Mouse (Mus musculus): ENCODE measurements around the gene Enox1. TPM values are rescaled to one million over a fixed set of nuclear protein-coding genes. Genes with fewer than 3 reads are reported as not detected.
A peak's percentile ranks its signal among the peaks of the same experiment; 100 is the strongest.

Enox1 gene
- total and polyA plus RNA-seq, 2 experiments from 2014 or later, result 29.1 to 42.7 TPM

DNA sequence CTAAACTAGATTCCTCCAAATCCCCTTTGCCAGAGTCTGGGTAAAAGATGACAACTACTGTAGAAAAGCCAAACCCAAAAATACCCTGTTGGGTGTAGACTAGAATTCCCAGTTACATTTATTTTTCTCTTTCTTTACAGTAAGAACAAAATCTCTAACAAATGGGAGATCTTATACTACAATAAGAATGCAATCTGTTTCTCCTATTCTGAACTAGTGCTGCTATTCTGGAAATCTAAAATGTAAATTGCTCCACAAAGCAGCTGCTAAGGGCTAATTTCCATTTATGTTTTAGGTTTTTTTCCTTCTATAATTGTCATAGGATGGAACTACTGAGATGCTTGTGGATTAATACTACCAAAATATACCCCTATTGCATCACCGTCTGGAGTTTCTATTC, 8.9 kb upstream of the Enox1 start:
- no peak for DNase-seq (ENCODE audit: low spot score)
- H3K4me3 ChIP-seq (ENCODE audit: low read length), result no peak overlapping the region
- H3K4me2 ChIP-seq (ENCODE audit: low read depth, low read length), result no peak overlapping the region
- no peak overlapping the region for H3K27ac ChIP-seq
- no peaks in the 10 kb centered on the region for H3K4me1 ChIP-seq (ENCODE audit: insufficient read depth, low read length)
- WGBS, result 94% methylated on average over 1 of the region's 1 CpGs
- no peak for ATAC-seq
- no peak for TF ChIP-seq CTCF (IDR thresholded peaks at IDR 0.05; ENCODE audit: low read depth)
- no peaks in the 10 kb centered on the region for H3K9me3 ChIP-seq (ENCODE audit: low read length)
- H3K36me3 ChIP-seq (ENCODE audit: insufficient read depth, low read length), result no peaks in the 10 kb centered on the region
- H3K27me3 ChIP-seq (ENCODE audit: insufficient read depth, low read length), result no peaks in the 10 kb centered on the region
- H3K9ac ChIP-seq (replicated peaks; ENCODE audit: low read length), result no peak overlapping the region

DNA sequence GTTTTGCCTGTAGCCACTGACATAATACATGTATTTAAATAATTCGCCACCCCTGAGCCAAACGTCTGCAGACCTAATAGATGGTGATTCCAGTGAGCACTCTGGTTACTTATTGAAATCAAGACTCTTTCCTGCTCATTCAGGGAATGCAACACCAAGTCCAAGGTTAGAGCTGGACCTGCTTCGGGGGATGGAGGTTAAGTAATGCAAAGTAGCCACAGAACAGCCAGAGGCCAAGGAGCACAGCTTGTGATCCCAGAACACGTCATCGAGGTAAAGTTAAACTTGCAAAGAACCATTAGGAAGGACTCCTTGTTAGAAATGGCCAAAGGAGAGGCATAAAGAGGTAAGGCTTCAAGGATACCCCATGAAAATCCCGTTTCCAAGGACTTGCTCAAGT, 6.0 kb upstream of the Enox1 start:
- TF ChIP-seq CTCF (IDR thresholded peaks at IDR 0.05; ENCODE audit: low read depth), result no peak
- H3K4me3 ChIP-seq (ENCODE audit: low read length), result no peak overlapping the region
- no peak overlapping the region for H3K9ac ChIP-seq (replicated peaks; ENCODE audit: low read length)
- no peak for ATAC-seq
- no peaks in the 10 kb centered on the region for H3K36me3 ChIP-seq (ENCODE audit: insufficient read depth, low read length)
- no peak overlapping the region for H3K4me2 ChIP-seq (ENCODE audit: low read depth, low read length)
- H3K27me3 ChIP-seq (ENCODE audit: insufficient read depth, low read length), result no peaks in the 10 kb centered on the region
- WGBS, result 80% methylated on average over 6 of the region's 6 CpGs
- 0 out of 2 replicates have a peak, but pooled peaks cover 3% of the 10 kb centered on the region for H3K4me1 ChIP-seq (ENCODE audit: insufficient read depth, low read length)
- no peak for DNase-seq (ENCODE audit: low spot score)
- no peaks in the 10 kb centered on the region for H3K9me3 ChIP-seq (ENCODE audit: low read length)
- H3K27ac ChIP-seq, result no peak overlapping the region

DNA sequence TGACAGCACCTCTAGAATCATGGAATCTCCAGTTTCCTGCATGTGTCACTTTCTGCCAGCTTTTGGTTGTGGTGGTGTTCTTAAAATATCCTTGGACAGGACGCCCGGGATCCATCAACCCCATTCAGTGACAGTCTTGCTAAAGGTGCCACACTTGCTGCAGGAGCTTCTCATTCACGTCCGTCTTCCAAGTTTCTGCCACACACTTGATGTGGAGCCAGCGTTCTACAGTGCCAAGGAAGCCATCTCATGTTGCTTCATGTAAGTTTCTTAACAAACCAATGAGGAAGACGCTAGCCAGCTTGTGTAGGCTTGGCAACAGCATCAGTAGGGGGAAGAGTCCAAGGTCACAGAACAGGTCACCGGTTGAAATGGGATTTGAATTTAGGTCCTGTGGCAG, 5.1 kb upstream of the Enox1 start:
- no peak overlapping the region for H3K4me3 ChIP-seq (ENCODE audit: low read length)
- DNase-seq (ENCODE audit: low spot score), result no peak
- H3K9me3 ChIP-seq (ENCODE audit: low read length), result no peaks in the 10 kb centered on the region
- no peak for ATAC-seq
- no peak overlapping the region for H3K4me2 ChIP-seq (ENCODE audit: low read depth, low read length)
- H3K4me1 ChIP-seq (ENCODE audit: insufficient read depth, low read length), result 0 out of 2 replicates have a peak, but pooled peaks cover 9% of the 10 kb centered on the region
- no peaks in the 10 kb centered on the region for H3K27me3 ChIP-seq (ENCODE audit: insufficient read depth, low read length)
- H3K27ac ChIP-seq, result no peak overlapping the region
- H3K36me3 ChIP-seq (ENCODE audit: insufficient read depth, low read length), result no peaks in the 10 kb centered on the region
- H3K9ac ChIP-seq (replicated peaks; ENCODE audit: low read length), result no peak overlapping the region
- 79% methylated on average over 7 of the region's 7 CpGs for WGBS
- TF ChIP-seq CTCF (IDR thresholded peaks at IDR 0.05; ENCODE audit: low read depth), result no peak

DNA sequence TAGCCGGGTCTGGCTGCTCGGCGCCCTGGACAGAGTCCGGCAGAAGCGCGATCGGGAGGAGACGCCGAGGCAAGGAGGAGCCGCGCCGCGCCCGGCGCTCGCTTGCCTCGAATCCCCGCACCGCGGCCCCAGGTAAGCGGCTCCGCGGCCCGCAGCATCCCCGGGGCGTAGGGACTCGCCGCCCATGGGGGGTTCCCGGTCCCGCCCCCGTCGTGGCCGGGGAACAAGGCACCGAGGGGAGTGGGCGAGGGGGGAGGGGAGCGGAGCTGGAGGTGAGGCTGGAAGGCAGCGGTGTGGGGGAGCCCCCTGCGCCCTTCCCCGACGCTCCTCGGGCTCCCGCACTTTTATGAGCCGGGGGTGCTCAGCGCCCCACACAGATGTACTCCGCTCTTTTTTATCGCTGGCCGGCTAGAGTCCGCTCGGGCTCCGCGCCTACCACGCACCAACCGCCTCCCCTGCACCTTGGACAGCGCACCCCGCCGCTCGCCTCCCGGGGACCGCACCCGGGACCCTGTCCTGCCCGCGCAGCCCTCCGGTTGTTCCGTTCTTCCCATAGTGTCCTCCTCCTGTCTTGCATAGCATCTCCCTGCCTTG, 445 bp downstream of the Enox1 start:
- peaks cover 9% of the 10 kb centered on the region; the same call in 1 of the 2 replicates for H3K4me1 ChIP-seq (ENCODE audit: insufficient read depth, low read length)
- H3K4me3 ChIP-seq (ENCODE audit: low read length), result peak overlapping the region; percentile 97
- H3K4me2 ChIP-seq (ENCODE audit: low read depth, low read length), result peak overlapping the region; percentile 88
- H3K9ac ChIP-seq (replicated peaks; ENCODE audit: low read length), result peak overlapping the region; percentile 94
- H3K36me3 ChIP-seq (ENCODE audit: insufficient read depth, low read length), result no peaks in the 10 kb centered on the region
- TF ChIP-seq CTCF (IDR thresholded peaks at IDR 0.05; ENCODE audit: low read depth), result no peak
- peak; percentile 27 for ATAC-seq
- no peaks in the 10 kb centered on the region for H3K9me3 ChIP-seq (ENCODE audit: low read length)
- no peaks in the 10 kb centered on the region for H3K27me3 ChIP-seq (ENCODE audit: insufficient read depth, low read length)
- H3K27ac ChIP-seq, result peak overlapping the region; percentile 89
- DNase-seq (ENCODE audit: low spot score), result peak; percentile 39
- WGBS, result under 1% methylated on average over 41 of the region's 64 CpGs

DNA sequence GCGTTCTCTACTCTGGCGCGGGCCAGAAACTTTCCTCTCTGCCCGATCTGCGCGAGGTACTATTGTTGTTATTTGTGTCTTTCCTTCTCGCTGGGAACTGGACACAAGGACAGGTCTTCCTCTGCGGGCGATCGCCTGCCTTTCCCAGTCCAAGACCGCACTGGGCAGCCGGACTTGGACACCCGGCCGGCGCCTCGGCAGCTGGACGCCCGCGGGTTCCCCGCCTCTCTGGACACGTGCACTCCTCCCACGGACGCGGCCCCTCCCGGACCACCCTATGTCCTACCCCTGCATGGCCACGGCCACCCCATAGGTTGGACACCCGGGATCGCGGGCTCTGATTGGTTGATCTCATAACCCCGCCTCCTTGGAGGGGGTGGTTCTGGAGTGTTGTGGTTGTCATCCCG, 945 bp downstream of the Enox1 start:
- H3K27me3 ChIP-seq (ENCODE audit: insufficient read depth, low read length), result no peaks in the 10 kb centered on the region
- no peak for TF ChIP-seq CTCF (IDR thresholded peaks at IDR 0.05; ENCODE audit: low read depth)
- H3K9me3 ChIP-seq (ENCODE audit: low read length), result no peaks in the 10 kb centered on the region
- peak overlapping the region; percentile 88 for H3K4me2 ChIP-seq (ENCODE audit: low read depth, low read length)
- ATAC-seq (peak; percentile 90), DNase-seq (ENCODE audit: low spot score) (peak; percentile 93)
- no peaks in the 10 kb centered on the region for H3K36me3 ChIP-seq (ENCODE audit: insufficient read depth, low read length)
- peak overlapping the region; percentile 97 for H3K4me3 ChIP-seq (ENCODE audit: low read length)
- H3K27ac ChIP-seq, result peak overlapping the region; percentile 89
- H3K9ac ChIP-seq (replicated peaks; ENCODE audit: low read length), result peak overlapping the region; percentile 94
- peaks cover 9% of the 10 kb centered on the region for H3K4me1 ChIP-seq (ENCODE audit: insufficient read depth, low read length)
- WGBS, result under 1% methylated on average over 31 of the region's 31 CpGs

DNA sequence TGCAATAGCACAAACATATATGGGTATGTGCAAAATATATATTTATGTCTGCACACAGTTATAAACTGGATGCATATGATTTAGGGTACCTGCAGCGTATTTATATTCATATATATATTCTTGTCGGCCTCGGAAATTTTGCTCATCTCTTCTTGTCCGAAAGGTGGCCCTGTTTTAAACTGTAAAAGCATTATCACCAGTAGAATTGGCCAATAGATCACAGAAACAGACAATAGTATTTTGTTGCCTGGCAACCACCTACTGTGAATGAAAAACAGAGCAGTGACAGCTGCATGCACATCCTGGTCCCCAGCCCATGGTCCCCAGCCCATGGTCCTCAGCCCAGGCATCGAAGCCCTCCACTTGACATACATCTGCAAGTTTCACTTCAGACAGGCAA, 2.8 kb downstream of the Enox1 start:
- TF ChIP-seq CTCF (IDR thresholded peaks at IDR 0.05; ENCODE audit: low read depth), result 0 out of 2 replicates have a peak, but pooled peaks have one; percentile 19
- Histone ChIP-seq H3K4me3 (ENCODE audit: low read length) (peak overlapping the region; percentile 97), H3K27ac (no peak overlapping the region), H3K9me3 (ENCODE audit: low read length) (no peaks in the 10 kb centered on the region), H3K27me3 (ENCODE audit: insufficient read depth, low read length) (no peaks in the 10 kb centered on the region), H3K36me3 (ENCODE audit: insufficient read depth, low read length) (no peaks in the 10 kb centered on the region), H3K4me1 (ENCODE audit: insufficient read depth, low read length) (peaks cover 12% of the 10 kb centered on the region), H3K4me2 (ENCODE audit: low read depth, low read length) (peak overlapping the region; percentile 88), H3K9ac (replicated peaks; ENCODE audit: low read length) (no peak overlapping the region)
- DNase-seq (ENCODE audit: low spot score), result peak; percentile 70
- no peak for ATAC-seq
- 37% methylated on average over 5 of the region's 5 CpGs for WGBS

DNA sequence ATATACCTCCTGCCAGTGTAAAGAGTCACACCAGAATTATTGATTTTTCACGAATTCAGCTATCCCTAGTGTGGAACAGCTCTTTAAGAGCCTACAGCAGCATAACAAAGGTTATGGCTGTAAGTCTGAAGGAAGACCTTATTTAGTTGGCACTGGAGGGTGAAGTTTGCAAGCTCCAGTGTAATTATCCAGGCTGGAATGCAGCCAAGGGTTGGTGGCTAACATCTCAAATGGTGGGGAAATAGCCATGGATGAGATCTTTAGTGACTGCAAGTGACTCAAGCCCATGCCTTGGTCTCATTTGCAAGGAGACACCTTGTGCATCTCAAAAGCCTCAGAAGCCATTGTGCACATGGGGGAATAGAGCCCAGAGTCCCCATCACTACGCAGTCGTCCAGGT, 5.9 kb downstream of the Enox1 start:
- peaks cover 3% of the 10 kb centered on the region for H3K4me1 ChIP-seq (ENCODE audit: insufficient read depth, low read length)
- DNase-seq (ENCODE audit: low spot score) (peak; percentile 58), ATAC-seq (no peak)
- no peak for TF ChIP-seq CTCF (IDR thresholded peaks at IDR 0.05; ENCODE audit: low read depth)
- no peak overlapping the region for H3K9ac ChIP-seq (replicated peaks; ENCODE audit: low read length)
- no peak overlapping the region for H3K4me2 ChIP-seq (ENCODE audit: low read depth, low read length)
- H3K9me3 ChIP-seq (ENCODE audit: low read length), result no peaks in the 10 kb centered on the region
- no peak overlapping the region for H3K4me3 ChIP-seq (ENCODE audit: low read length)
- H3K27ac ChIP-seq, result no peak overlapping the region
- no peaks in the 10 kb centered on the region for H3K27me3 ChIP-seq (ENCODE audit: insufficient read depth, low read length)
- no peaks in the 10 kb centered on the region for H3K36me3 ChIP-seq (ENCODE audit: insufficient read depth, low read length)
- WGBS, result 63% methylated on average over 3 of the region's 3 CpGs

Measured in hindbrain, postnatal 0 days (tissue).